Mouse (Mus musculus) ES-CJ7 (cell line): Measurements from ENCODE around the gene Tnni3k.

Source experiments
- DNase-seq: peaks from one replicate; pipeline ENCODE4 v3.0.0; 2011; ENCODE audit warnings: low read depth, low spot score

Tnni3k gene

GRCm38 (mm10) chr3:155055231-155055916 lies at the start of gene Tnni3k:
Gene Tnni3k (minus strand): TSS chr3:155055407.
- DNase-seq: no peak

- DNase-seq: no peak
These were observed 44.1 kb upstream of the Tnni3k start for GRCm38 (mm10) chr3:155099266-155099665.

- peak; percentile 94 for DNase-seq
These were observed 38.1 kb upstream of the Tnni3k start, which contains the start of the genes Fpgt and Lrriq3 for GRCm38 (mm10) chr3:155093116-155093956. Gene Fpgt (minus strand): TSS chr3:155093403. Gene Lrriq3 (plus strand): TSS chr3:155093434.

GRCm38 (mm10) chr3:155092081-155092480 lies 36.9 kb upstream of the Tnni3k start:
- DNase-seq: no peak

- no peak for DNase-seq
These were observed 22.7 kb upstream of the Tnni3k start for GRCm38 (mm10) chr3:155077908-155078307.

- DNase-seq: no peak
These were observed 4.2 kb upstream of the Tnni3k start for GRCm38 (mm10) chr3:155059449-155059822.

GRCm38 (mm10) chr3:155058800-155059448 lies 3.7 kb upstream of the Tnni3k start:
- DNase-seq: no peak

GRCm38 (mm10) chr3:155057566-155057965 lies 2.4 kb upstream of the Tnni3k start:
- no peak for DNase-seq

- DNase-seq: no peak
These were observed 1.4 kb upstream of the Tnni3k start for GRCm38 (mm10) chr3:155056606-155057005.

- DNase-seq: no peak
These were observed 2.0 kb downstream of the Tnni3k start for GRCm38 (mm10) chr3:155053189-155053588.

GRCm38 (mm10) chr3:155052021-155052420 lies 3.2 kb downstream of the Tnni3k start:
- no peak for DNase-seq

GRCm38 (mm10) chr3:155039012-155039836 lies 16.0 kb downstream of the Tnni3k start:
- DNase-seq: peak; percentile 85

GRCm38 (mm10) chr3:155034323-155034722 lies 20.9 kb downstream of the Tnni3k start:
- peak; percentile 40 for DNase-seq

- no peak for DNase-seq
These were observed 25.0 kb downstream of the Tnni3k start for GRCm38 (mm10) chr3:155030200-155030599.

GRCm38 (mm10) chr3:155002781-155003180 lies 52.4 kb downstream of the Tnni3k start:
- DNase-seq: no peak

GRCm38 (mm10) chr3:155001056-155001455 lies 54.2 kb downstream of the Tnni3k start:
- no peak for DNase-seq

- no peak for DNase-seq
These were observed 62.5 kb downstream of the Tnni3k start for GRCm38 (mm10) chr3:154992678-154993077.

- DNase-seq: peak; percentile 49
These were observed 76.1 kb downstream of the Tnni3k start for GRCm38 (mm10) chr3:154979101-154979500.

GRCm38 (mm10) chr3:154971626-154972025 lies 83.6 kb downstream of the Tnni3k start:
- no peak for DNase-seq

GRCm38 (mm10) chr3:154970981-154971380 lies 84.2 kb downstream of the Tnni3k start:
- no peak for DNase-seq

- DNase-seq: no peak
These were observed 93.9 kb downstream of the Tnni3k start for GRCm38 (mm10) chr3:154961284-154961683.
